Mouse (Mus musculus) mesoderm, embryonic 11.5 days (tissue): ENCODE measurements around the gene H6pd.
A peak's percentile ranks its signal among the peaks of the same experiment; 100 is the strongest.

Source experiments
- DNase-seq: peaks from one replicate; pipeline ENCODE4 v3.0.0-alpha.2; 2012; ENCODE audit warnings: low read depth, low spot score

H6pd gene

GRCm38 (mm10) chr4:149998786-149999509, 9.9 kb downstream of the H6pd start:
- DNase-seq = no peak

GRCm38 (mm10) chr4:149997999-149998398, 10.8 kb downstream of the H6pd start:
- no peak for DNase-seq

GRCm38 (mm10) chr4:149996440-149996839, 12.4 kb downstream of the H6pd start:
- DNase-seq = no peak

GRCm38 (mm10) chr4:149995911-149996310, 12.9 kb downstream of the H6pd start:
- no peak for DNase-seq

- no peak for DNase-seq
These were observed 14.6 kb downstream of the H6pd start for GRCm38 (mm10) chr4:149994218-149994617.

- no peak for DNase-seq
These were observed 16.2 kb downstream of the H6pd start for GRCm38 (mm10) chr4:149992670-149993032.

GRCm38 (mm10) chr4:149991755-149992669, 16.8 kb downstream of the H6pd start:
- no peak for DNase-seq

- no peak for DNase-seq
These were observed 17.7 kb downstream of the H6pd start for GRCm38 (mm10) chr4:149990954-149991633.

GRCm38 (mm10) chr4:149990212-149990953, 18.4 kb downstream of the H6pd start:
- peak; percentile 40 for DNase-seq

- peak; percentile 83 for DNase-seq
These were observed 19.8 kb downstream of the H6pd start for GRCm38 (mm10) chr4:149988931-149989556.

GRCm38 (mm10) chr4:149988301-149988700, 20.5 kb downstream of the H6pd start:
- no peak for DNase-seq

GRCm38 (mm10) chr4:149986671-149987417, 22.0 kb downstream of the H6pd start:
- no peak for DNase-seq

- DNase-seq = no peak
These were observed 24.7 kb downstream of the H6pd start for GRCm38 (mm10) chr4:149983921-149984645.

- no peak for DNase-seq
These were observed 26.7 kb downstream of the H6pd start for GRCm38 (mm10) chr4:149982154-149982553.

GRCm38 (mm10) chr4:149979819-149980308, 29.0 kb downstream of the H6pd start:
- peak; percentile 87 for DNase-seq

GRCm38 (mm10) chr4:149978820-149979219, 30.0 kb downstream of the H6pd start:
- DNase-seq = no peak

GRCm38 (mm10) chr4:149977801-149978544, 30.9 kb downstream of the H6pd start:
- DNase-seq = no peak

- DNase-seq = no peak
These were observed 31.6 kb downstream of the H6pd start for GRCm38 (mm10) chr4:149977181-149977580.
